Mouse (Mus musculus): ENCODE data around the gene Copz2.

GRCm38 (mm10) chr11:96861446-96861845, 11.8 kb downstream of the Copz2 start:
- TF ChIP-seq CTCF (IDR thresholded peaks at IDR 0.05; ENCODE audit: low read depth) (no peak), EP300 (IDR thresholded peaks at IDR 0.05; ENCODE audit: low read depth) (no peak)
